Mouse (Mus musculus) testis, adult 2 months (tissue): Measurements from ENCODE around the gene Cplx3.

Experiments
- CTCF ChIP-seq: fragments of 200-500 bp; IDR thresholded peaks from 2 replicates; pipeline ENCODE4 v1.5.1; 2012; ENCODE audit warnings: low read depth, mild to moderate bottlenecking, inconsistent platforms, low read length, moderate library complexity; ENCODE audit not compliant: control insufficient read depth, insufficient read depth, insufficient replicate concordance
- POLR2A ChIP-seq: fragments of 200-500 bp; IDR thresholded peaks from 2 replicates; pipeline ENCODE4 v1.6.1; 2012; ENCODE audit warnings: low read depth, mild to moderate bottlenecking, inconsistent platforms, low read length, moderate library complexity; ENCODE audit not compliant: control insufficient read depth

DNA sequence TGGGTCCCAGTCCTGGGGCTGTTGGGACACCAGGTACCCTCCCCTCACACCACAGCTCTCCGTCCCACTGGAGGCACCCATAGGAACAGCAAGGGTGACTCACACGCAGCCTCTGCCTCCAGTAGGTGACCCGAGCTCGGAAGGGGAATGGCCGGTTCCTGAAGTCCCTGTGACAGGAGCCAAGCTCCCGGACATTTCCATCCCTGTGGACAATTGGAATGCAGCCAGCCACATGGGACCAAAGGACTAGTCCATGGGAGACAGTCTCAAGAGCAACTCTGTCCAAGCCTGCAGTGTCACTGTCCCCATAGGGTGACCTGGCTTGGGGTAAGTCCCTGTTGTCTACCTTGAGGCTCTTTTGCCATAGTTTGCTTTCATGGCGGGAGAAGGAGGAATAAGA lies 7.9 kb upstream of the Cplx3 start:
- TF ChIP-seq CTCF = no peak
- TF ChIP-seq POLR2A = no peak
